Mouse (Mus musculus) cerebellum, adult 2 months (tissue): ENCODE measurements around the gene Ccdc142. TPM values are rescaled to one million over a fixed set of nuclear protein-coding genes. Genes with fewer than 3 reads are reported as not detected.

Experiments used
- DNase-seq, 2 experiments: peaks; one replicate each; pipeline ENCODE4 v3.0.0; 2021
- H3K27ac ChIP-seq: fragments of 200-500 bp; 2 replicates; pipeline ENCODE4 v1.5.1; 2012; ENCODE audit warnings: low read length, control low read depth, inconsistent platforms; ENCODE audit not compliant: insufficient read depth
- H3K27me3 ChIP-seq: fragments of 200-500 bp; 2 replicates; pipeline ENCODE4 v1.6.1; 2012; ENCODE audit warnings: inconsistent platforms, mild to moderate bottlenecking, low read length, moderate library complexity; ENCODE audit not compliant: control insufficient read depth, insufficient read depth
- H3K4me1 ChIP-seq: fragments of 200-500 bp; 2 replicates; pipeline ENCODE4 v1.6.1; 2011; ENCODE audit warnings: low read length; ENCODE audit not compliant: control insufficient read depth, insufficient read depth
- H3K4me3 ChIP-seq: fragments of 200-500 bp; replicated peaks from 2 replicates; pipeline ENCODE3; 2011; ENCODE audit warnings: mild to moderate bottlenecking, low read depth, low read length, control low read depth; ENCODE audit not compliant: insufficient read depth
- CTCF ChIP-seq: fragments of 200-500 bp; IDR thresholded peaks from 2 replicates; pipeline ENCODE4 v1.5.1; 2011; ENCODE audit warnings: low read depth, mild to moderate bottlenecking, control low read depth, low read length, moderate library complexity, borderline replicate concordance; ENCODE audit not compliant: insufficient read depth
- POLR2A ChIP-seq: fragments of 200-500 bp; IDR thresholded peaks from 2 replicates; pipeline ENCODE4 v1.6.1; 2011; ENCODE audit warnings: low read length, control low read depth, borderline replicate concordance; ENCODE audit not compliant: insufficient read depth
- WGBS: fragments of 180-500 bp; shearing (Covaris S2); methylation state at CpG from one replicate; pipeline ENCODE4 v1.1.7; 2018; 5-methylcytosine and 5-hydroxymethylcytosine counted together
- polyA plus RNA-seq: library from polyadenylated mRNA; depleted of rRNA; stranded (reverse); fragments of >200 nt; gene quantifications from 2 replicates; pipeline ENCODE4 v1.2.3, GENCODE M21; 2012

Gene Ccdc142
- polyA plus RNA-seq, 1 experiment, result 9.1 TPM

GRCm38 (mm10) chr6:83068221-83068620 is 33.2 kb upstream of the Ccdc142 start:
- DNase-seq, result no peak
- WGBS, result 14% methylated on average over 8 of the region's 8 CpGs
- Histone ChIP-seq H3K27me3 (peaks cover 14% of the 10 kb centered on the region; the same call in 1 of the 2 replicates), H3K27ac (no peak overlapping the region), H3K4me3 (no peak overlapping the region), H3K4me1 (no peaks in the 10 kb centered on the region)
- no peak for TF ChIP-seq CTCF
- TF ChIP-seq POLR2A, result no peak

GRCm38 (mm10) chr6:83068706-83069487 is 32.5 kb upstream of the Ccdc142 start:
- under 1% methylated on average over 81 of the region's 81 CpGs for WGBS
- Histone ChIP-seq H3K27me3 (peaks cover 13% of the 10 kb centered on the region; the same call in 1 of the 2 replicates), H3K27ac (no peak overlapping the region), H3K4me3 (no peak overlapping the region), H3K4me1 (no peaks in the 10 kb centered on the region)
- TF ChIP-seq POLR2A, result no peak
- no peak for TF ChIP-seq CTCF
- peak in 1 of 2 experiments; percentile 32 for DNase-seq

GRCm38 (mm10) chr6:83069488-83070246 is 31.7 kb upstream of the Ccdc142 start:
- Histone ChIP-seq H3K4me1 (no peaks in the 10 kb centered on the region), H3K27me3 (peaks cover 13% of the 10 kb centered on the region; the same call in 1 of the 2 replicates), H3K4me3 (no peak overlapping the region), H3K27ac (no peak overlapping the region)
- WGBS, result under 1% methylated on average over 64 of the region's 69 CpGs
- DNase-seq, result peak in 1 of 2 experiments; percentile 41
- TF ChIP-seq CTCF (no peak), POLR2A (no peak)

DNA sequence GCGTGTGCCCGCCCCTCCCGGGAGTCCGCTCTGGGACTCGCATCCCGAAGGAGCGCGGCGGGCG is 31.3 kb upstream of the Ccdc142 start, which contains the start of gene Tlx2:
Gene Tlx2 (minus strand): TSS at position 47 of the 64 bp plus-strand sequence.
- H3K4me1 ChIP-seq, result no peaks in the 10 kb centered on the region
- under 1% methylated on average over 10 of the region's 10 CpGs for WGBS
- H3K27ac ChIP-seq, result no peak within 1 kb of the TSS
- no peak within 1 kb of the TSS for H3K4me3 ChIP-seq
- H3K27me3 ChIP-seq, result peaks cover 13% of the 10 kb centered on the region; the same call in 1 of the 2 replicates
- no peak for TF ChIP-seq POLR2A
- no peak for TF ChIP-seq CTCF
- DNase-seq, result peak in 1 of 2 experiments; percentile 27

DNA sequence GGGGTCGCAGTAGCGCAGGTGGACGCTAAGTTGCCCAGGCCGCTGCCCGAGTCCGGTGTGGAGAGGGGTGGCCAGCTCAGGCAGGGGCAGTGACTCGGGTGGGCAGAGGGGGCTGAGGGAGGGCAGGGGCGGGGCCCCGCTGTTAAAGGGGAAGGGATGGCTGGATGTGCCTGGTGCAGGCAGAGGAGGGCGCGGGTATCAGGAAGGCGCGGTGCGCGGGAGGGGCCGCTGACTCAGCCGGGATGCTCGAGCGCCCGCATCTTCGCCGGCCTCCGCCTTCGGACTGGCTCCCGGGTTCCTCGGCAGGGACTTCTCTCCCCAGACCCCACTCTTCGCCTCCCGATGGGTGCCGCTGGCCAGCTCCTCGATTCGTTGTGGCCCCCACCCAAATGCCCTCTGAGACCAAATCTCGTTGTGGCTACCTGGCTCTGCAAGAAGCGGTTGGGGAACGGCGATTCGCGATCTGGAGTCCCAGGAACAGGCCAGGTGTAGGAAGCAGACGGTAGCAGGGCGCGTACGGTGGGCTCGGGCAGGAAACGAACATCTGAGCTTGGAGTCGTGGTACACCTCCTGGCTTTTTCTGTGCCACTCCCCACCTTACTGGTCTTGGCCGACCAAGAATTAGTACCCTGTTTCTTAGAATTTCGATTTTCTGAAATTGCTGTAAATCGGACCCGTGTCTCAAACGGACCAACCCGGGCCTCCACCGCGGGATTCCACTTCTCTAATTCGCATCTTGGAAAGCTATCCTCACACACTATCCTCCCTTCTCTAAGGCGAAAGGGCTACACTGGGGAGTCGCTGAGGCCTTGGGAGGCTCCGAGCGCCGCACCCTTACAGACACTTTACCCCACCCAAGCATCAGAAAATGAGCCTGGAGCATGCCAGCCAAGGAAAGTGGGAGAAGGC is 30.8 kb upstream of the Ccdc142 start:
- 2% methylated on average over 53 of the region's 58 CpGs for WGBS
- DNase-seq, result peak; percentile 37 to 74
- Histone ChIP-seq H3K27me3 (peaks cover 13% of the 10 kb centered on the region; the same call in 1 of the 2 replicates), H3K27ac (no peak overlapping the region), H3K4me1 (no peaks in the 10 kb centered on the region), H3K4me3 (no peak overlapping the region)
- TF ChIP-seq POLR2A (no peak), CTCF (no peak)

DNA sequence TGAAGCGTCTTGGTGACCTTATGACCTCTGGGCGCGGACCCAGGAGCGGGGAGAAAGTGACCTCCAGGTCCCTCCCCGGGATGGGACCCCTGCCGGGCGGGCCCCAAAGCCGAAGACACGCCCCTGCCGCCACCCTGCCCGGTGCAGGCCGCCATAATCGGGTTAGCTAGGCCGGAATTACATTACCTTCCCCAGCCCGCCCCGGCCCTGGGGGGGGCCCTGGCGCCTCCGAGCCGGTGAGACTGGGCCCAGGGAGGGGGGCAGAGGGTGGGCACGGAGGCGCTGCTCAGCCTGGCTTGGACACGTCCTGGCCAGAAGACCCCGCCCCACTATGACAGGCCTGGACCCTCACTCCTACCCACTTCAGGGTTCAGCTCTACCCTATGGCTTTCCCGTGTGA is 30.2 kb upstream of the Ccdc142 start:
- no peak overlapping the region for H3K27ac ChIP-seq
- DNase-seq, result no peak
- WGBS, result 1% methylated on average over 24 of the region's 24 CpGs
- no peak for TF ChIP-seq CTCF
- TF ChIP-seq POLR2A, result no peak
- no peaks in the 10 kb centered on the region for H3K4me1 ChIP-seq
- H3K27me3 ChIP-seq, result peaks cover 13% of the 10 kb centered on the region; the same call in 1 of the 2 replicates
- no peak overlapping the region for H3K4me3 ChIP-seq

DNA sequence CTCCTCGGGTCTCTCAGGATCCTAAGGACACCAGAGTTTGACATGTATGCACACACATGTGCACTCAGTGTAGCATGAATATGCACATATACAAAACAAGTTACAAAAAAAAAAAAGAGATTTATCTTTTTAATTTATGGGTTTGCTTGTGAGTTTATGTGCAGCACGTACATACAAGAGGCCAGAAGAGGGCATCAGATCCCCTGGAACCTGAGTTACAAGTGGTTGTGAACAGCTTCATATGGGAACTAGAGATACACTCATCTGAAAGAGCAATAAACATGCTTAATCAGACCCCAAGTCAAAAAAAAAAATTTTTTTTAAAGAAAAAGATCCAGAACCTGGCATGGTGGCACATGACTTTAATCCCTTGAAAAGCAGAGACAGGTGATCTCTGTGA is 26.4 kb upstream of the Ccdc142 start:
- Histone ChIP-seq H3K27ac (no peak overlapping the region), H3K4me3 (no peak overlapping the region), H3K27me3 (peaks cover 7% of the 10 kb centered on the region; the same call in 1 of the 2 replicates), H3K4me1 (peaks cover 2% of the 10 kb centered on the region; the same call in 1 of the 2 replicates)
- WGBS, result 19% methylated on average over 2 of the region's 2 CpGs
- TF ChIP-seq POLR2A (no peak), CTCF (no peak)
- no peak for DNase-seq
